Mouse (Mus musculus): ENCODE data around the gene Aig1.

DNA sequence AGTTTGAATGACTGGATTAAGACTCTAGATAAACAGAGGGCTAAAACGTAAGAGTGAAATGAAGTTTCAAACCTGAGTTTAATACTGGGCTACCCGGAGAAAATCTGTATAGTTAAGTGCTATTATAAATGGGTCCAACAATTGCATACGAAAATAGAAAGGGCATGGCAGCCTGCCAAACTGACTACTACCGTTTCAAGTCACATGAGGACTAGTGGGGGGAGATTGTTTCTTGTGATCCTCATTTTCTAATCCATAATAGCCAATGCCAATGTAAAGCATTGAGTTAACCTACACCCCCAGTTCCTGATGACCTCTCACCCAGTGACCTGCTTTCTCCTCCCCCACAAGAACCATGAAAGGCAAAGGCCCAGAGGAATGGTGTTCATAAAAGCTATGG, 2.4 kb downstream of the Aig1 start:
- TF ChIP-seq MAX (IDR thresholded peaks at IDR 0.05) (no peak), CTCF (IDR thresholded peaks at IDR 0.05; ENCODE audit: control insufficient read depth, insufficient read depth, insufficient read length) (no peak), MYOG (IDR thresholded peaks at IDR 0.05; ENCODE audit: control insufficient read depth, extremely low read depth, insufficient read length) (no peak), MYOD1 (IDR thresholded peaks at IDR 0.05; ENCODE audit: control insufficient read depth, insufficient read length, low read depth) (no peak), USF1 (IDR thresholded peaks at IDR 0.05; ENCODE audit: low read depth) (no peak), FOSL1 (IDR thresholded peaks at IDR 0.05; ENCODE audit: insufficient read depth, low read length, poor library complexity, severe bottlenecking) (no peak)
